Mouse (Mus musculus) embryonic facial prominence, embryonic 13.5 days (tissue): Measurements from ENCODE around the gene Lnpep. TPM values are rescaled to one million over a fixed set of nuclear protein-coding genes. Genes with fewer than 3 reads are reported as not detected.
A peak's percentile ranks its signal among the peaks of the same experiment; 100 is the strongest.
"Not testable (repeated sequence)": the region's sequence is repeated elsewhere in the genome, so short reads cannot be mapped to it uniquely, and the experiment has no call there.

Source experiments
- ATAC-seq: fragments of 200-750 bp; cut with Nextera tagmentation; 2 replicates; pipeline ENCODE4 v1.8.0; 2017; ENCODE audit warnings: low read depth; ENCODE audit not compliant: insufficient number of reproducible peaks, insufficient read depth, low FRiP score, low TSS enrichment
- H3K27ac ChIP-seq: fragments of 300-500 bp; sonication (generic); 2 replicates; pipeline ENCODE4 v1.5.1; 2015; ENCODE audit warnings: moderate library complexity, mild to moderate bottlenecking, inconsistent platforms
- H3K27me3 ChIP-seq: fragments of 300-500 bp; sonication (generic); 2 replicates; pipeline ENCODE4 v1.6.1; 2015; ENCODE audit warnings: mild to moderate bottlenecking, inconsistent platforms
- H3K36me3 ChIP-seq: fragments of 300-500 bp; sonication (generic); 2 replicates; pipeline ENCODE4 v1.6.1; 2015; ENCODE audit warnings: mild to moderate bottlenecking, inconsistent platforms
- H3K4me1 ChIP-seq: fragments of 300-500 bp; sonication (generic); 2 replicates; pipeline ENCODE4 v1.6.1; 2015; ENCODE audit warnings: inconsistent platforms
- H3K4me2 ChIP-seq: fragments of 300-500 bp; sonication (generic); 2 replicates; pipeline ENCODE4 v1.6.1; 2015; ENCODE audit warnings: moderate library complexity, mild to moderate bottlenecking, inconsistent platforms
- H3K4me3 ChIP-seq: fragments of 300-500 bp; sonication (generic); 2 replicates; pipeline ENCODE4 v1.5.1; 2015; ENCODE audit warnings: mild to moderate bottlenecking, inconsistent platforms
- H3K9ac ChIP-seq: fragments of 300-500 bp; sonication (generic); 2 replicates; pipeline ENCODE4 v1.6.1; 2015; ENCODE audit warnings: mild to moderate bottlenecking, inconsistent platforms
- H3K9me3 ChIP-seq: fragments of 300-500 bp; sonication (generic); 2 replicates; pipeline ENCODE4 v1.6.1; 2016; ENCODE audit warnings: inconsistent platforms
- WGBS: fragments of 180-500 bp; shearing (Covaris S2); methylation state at CpG from one replicate; pipeline ENCODE4 v1.1.7; 2015; ENCODE audit warnings: mixed read lengths; 5-methylcytosine and 5-hydroxymethylcytosine counted together
- polyA plus RNA-seq: library from polyadenylated mRNA; unstranded; fragments of >200 nt; fragmentation: Nextera tagmentation; extraction: Ambion mirVana; gene quantifications from 2 replicates; pipeline ENCODE4 v1.2.1, GENCODE M21; 2015

Lnpep gene
- polyA plus RNA-seq, 1 experiment from 2014 or later = 11.5 TPM

DNA sequence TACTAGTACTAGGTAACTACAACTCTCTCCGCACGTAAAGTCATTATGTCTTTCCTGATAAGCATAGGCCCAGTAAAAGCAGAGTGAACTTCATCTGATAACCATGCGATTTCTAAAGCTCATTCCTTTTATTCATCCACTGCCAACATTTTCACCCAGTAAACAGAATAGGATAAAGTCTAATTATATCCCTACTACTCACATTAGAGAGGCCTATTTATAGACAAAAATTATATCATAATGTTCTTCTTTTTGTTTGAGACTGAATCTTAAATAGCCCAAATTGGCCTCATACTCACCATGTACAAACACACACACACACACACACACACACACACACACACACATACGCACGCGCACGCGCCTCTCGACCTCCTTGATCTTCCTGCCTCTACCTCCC lies 48.5 kb downstream of the Lnpep start:
- Histone ChIP-seq H3K27ac (no peak overlapping the region), H3K36me3 (peaks cover 35% of the 10 kb centered on the region), H3K4me1 (no peaks in the 10 kb centered on the region), H3K9ac (no peak overlapping the region), H3K4me2 (no peak overlapping the region), H3K4me3 (no peak overlapping the region), H3K9me3 (no peaks in the 10 kb centered on the region), H3K27me3 (no peaks in the 10 kb centered on the region)
- 94% methylated on average over 9 of the region's 9 CpGs for WGBS
- no peak for ATAC-seq

GRCm38 (mm10) chr17:17567071-17567470 lies 57.8 kb downstream of the Lnpep start:
- Histone ChIP-seq H3K9me3 (no peaks in the 10 kb centered on the region), H3K27me3 (no peaks in the 10 kb centered on the region), H3K9ac (no peak overlapping the region), H3K27ac (no peak overlapping the region), H3K4me2 (no peak overlapping the region), H3K4me1 (no peaks in the 10 kb centered on the region), H3K36me3 (peaks cover 28% of the 10 kb centered on the region), H3K4me3 (no peak overlapping the region)
- WGBS = 56% methylated on average over 3 of the region's 3 CpGs
- no peak for ATAC-seq

DNA sequence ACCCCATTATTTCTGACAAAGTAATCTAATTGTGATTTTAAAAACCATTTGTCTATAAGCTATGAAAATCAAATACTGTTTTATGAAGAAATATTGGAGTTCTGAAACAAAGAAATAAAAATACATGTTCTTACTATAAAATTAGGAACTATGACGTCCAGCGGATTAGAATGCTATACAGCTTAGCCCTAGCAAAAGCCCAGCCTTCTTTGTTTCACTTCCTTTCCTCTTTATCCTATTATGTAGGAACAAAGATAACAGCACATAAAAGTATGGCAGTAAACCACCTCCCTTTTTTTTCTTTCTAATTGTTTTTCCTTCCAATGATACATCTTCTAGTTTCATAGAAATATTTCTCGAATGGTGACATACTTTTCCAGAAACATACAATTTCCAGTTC lies 75.9 kb downstream of the Lnpep start:
- Histone ChIP-seq H3K4me2 (no peak overlapping the region), H3K36me3 (peaks cover 16% of the 10 kb centered on the region), H3K9ac (no peak overlapping the region), H3K27me3 (no peaks in the 10 kb centered on the region), H3K9me3 (no peaks in the 10 kb centered on the region), H3K4me1 (no peaks in the 10 kb centered on the region), H3K4me3 (no peak overlapping the region), H3K27ac (no peak overlapping the region)
- ATAC-seq = no peak
- 84% methylated on average over 3 of the region's 3 CpGs for WGBS

GRCm38 (mm10) chr17:17531338-17531737 lies 93.5 kb downstream of the Lnpep start:
- Histone ChIP-seq H3K27ac (no peak overlapping the region), H3K4me2 (no peak overlapping the region), H3K4me1 (no peaks in the 10 kb centered on the region), H3K36me3 (peaks cover 64% of the 10 kb centered on the region), H3K4me3 (no peak overlapping the region), H3K9me3 (no peaks in the 10 kb centered on the region), H3K27me3 (no peaks in the 10 kb centered on the region), H3K9ac (no peak overlapping the region)
- no peak for ATAC-seq

DNA sequence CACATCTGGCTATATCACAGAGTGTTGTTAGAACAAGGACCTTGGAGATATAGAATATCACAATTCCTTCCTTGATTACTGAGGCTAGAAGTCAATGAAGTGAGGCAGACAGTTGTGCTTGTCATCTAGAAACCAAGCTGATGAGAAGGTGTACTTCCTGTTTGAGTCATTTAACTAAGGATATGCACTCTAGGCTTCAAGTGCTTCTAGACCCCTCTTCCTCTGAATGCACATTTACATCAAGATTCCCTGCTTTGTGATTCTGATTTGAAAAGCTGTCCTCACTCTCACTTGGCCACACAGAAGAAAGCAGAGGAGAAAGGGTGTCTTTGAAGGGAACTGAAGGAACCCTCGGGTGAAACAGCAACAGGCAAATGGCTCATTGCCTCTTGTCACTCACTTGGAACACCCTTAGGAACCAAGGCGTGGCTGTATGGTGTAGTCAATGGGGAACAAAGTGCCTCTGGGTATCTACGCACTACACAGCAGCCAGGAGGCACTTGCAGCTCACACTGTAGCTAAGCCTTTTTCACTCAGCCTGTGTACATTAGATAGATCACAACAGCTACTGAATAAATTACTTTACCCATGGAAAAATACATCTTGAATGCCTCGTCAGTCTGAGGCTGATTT lies 108.3 kb downstream of the Lnpep start:
- WGBS = 67% methylated on average over 4 of the region's 4 CpGs
- H3K9me3 ChIP-seq = no peaks in the 10 kb centered on the region
- no peak overlapping the region for H3K27ac ChIP-seq
- H3K4me1 ChIP-seq = no peaks in the 10 kb centered on the region
- H3K4me2 ChIP-seq = no peak overlapping the region
- ATAC-seq = no peak
- no peaks in the 10 kb centered on the region for H3K27me3 ChIP-seq
- H3K4me3 ChIP-seq = no peak overlapping the region
- H3K36me3 ChIP-seq = no peaks in the 10 kb centered on the region
- no peak overlapping the region for H3K9ac ChIP-seq

- no peaks in the 10 kb centered on the region for H3K9me3 ChIP-seq
- no peak overlapping the region for H3K9ac ChIP-seq
- no peak overlapping the region for H3K27ac ChIP-seq
- 87% methylated on average over 10 of the region's 10 CpGs for WGBS
- no peaks in the 10 kb centered on the region for H3K36me3 ChIP-seq
- H3K4me1 ChIP-seq = no peaks in the 10 kb centered on the region
- no peak overlapping the region for H3K4me2 ChIP-seq
- no peaks in the 10 kb centered on the region for H3K27me3 ChIP-seq
- no peak overlapping the region for H3K4me3 ChIP-seq
- ATAC-seq = no peak
These were observed 118.2 kb downstream of the Lnpep start for GRCm38 (mm10) chr17:17506677-17507076.

- no peaks in the 10 kb centered on the region for H3K9me3 ChIP-seq
- WGBS = 49% methylated on average over 3 of the region's 3 CpGs
- H3K27me3 ChIP-seq = no peaks in the 10 kb centered on the region
- ATAC-seq = no peak
- H3K4me3 ChIP-seq = no peak overlapping the region
- H3K27ac ChIP-seq = peak overlapping the region; percentile 55; the same call in 1 of the 2 replicates
- peaks cover 10% of the 10 kb centered on the region; the same call in 1 of the 2 replicates for H3K4me1 ChIP-seq
- H3K36me3 ChIP-seq = no peaks in the 10 kb centered on the region
- H3K4me2 ChIP-seq = no peak overlapping the region
- H3K9ac ChIP-seq = no peak overlapping the region
These were observed 125.6 kb downstream of the Lnpep start for GRCm38 (mm10) chr17:17499278-17499677.

GRCm38 (mm10) chr17:17498848-17499247 lies 126.0 kb downstream of the Lnpep start:
- ATAC-seq = no peak
- WGBS = 8% methylated on average over 1 of the region's 1 CpGs

GRCm38 (mm10) chr17:17496730-17497129 lies 128.1 kb downstream of the Lnpep start:
- Histone ChIP-seq H3K4me2 (no peak overlapping the region), H3K9me3 (no peaks in the 10 kb centered on the region), H3K27ac (no peak overlapping the region), H3K36me3 (no peaks in the 10 kb centered on the region), H3K4me3 (no peak overlapping the region), H3K27me3 (no peaks in the 10 kb centered on the region), H3K4me1 (peaks cover 10% of the 10 kb centered on the region; the same call in 1 of the 2 replicates), H3K9ac (no peak overlapping the region)
- 88% methylated on average over 7 of the region's 7 CpGs for WGBS
- no peak for ATAC-seq

More at GRCm38 (mm10) chr17:17498848-17499247, 126.0 kb downstream of the Lnpep start:
- no peaks in the 10 kb centered on the region for H3K36me3 ChIP-seq
- H3K27me3 ChIP-seq = no peaks in the 10 kb centered on the region
- H3K9ac ChIP-seq = no peak overlapping the region
- no peak overlapping the region for H3K4me2 ChIP-seq
- peak overlapping the region; percentile 55; the same call in 1 of the 2 replicates for H3K27ac ChIP-seq
- no peaks in the 10 kb centered on the region for H3K9me3 ChIP-seq
- no peak overlapping the region for H3K4me3 ChIP-seq
- H3K4me1 ChIP-seq = peaks cover 10% of the 10 kb centered on the region; the same call in 1 of the 2 replicates

GRCm38 (mm10) chr17:17496234-17496633 lies 128.6 kb downstream of the Lnpep start:
- H3K4me1 ChIP-seq = peaks cover 14% of the 10 kb centered on the region
- not testable (repeated sequence) for H3K4me3 ChIP-seq, H3K27ac ChIP-seq, H3K36me3 ChIP-seq, H3K9ac ChIP-seq, H3K4me2 ChIP-seq, H3K9me3 ChIP-seq, ATAC-seq, H3K27me3 ChIP-seq

GRCm38 (mm10) chr17:17492116-17492515 lies 132.7 kb downstream of the Lnpep start:
- no peak overlapping the region for H3K4me3 ChIP-seq
- no peak overlapping the region for H3K9ac ChIP-seq
- 0 out of 2 replicates have a peak overlapping the region, but pooled peaks have one; percentile 13 for H3K27ac ChIP-seq
- no peaks in the 10 kb centered on the region for H3K36me3 ChIP-seq
- no peaks in the 10 kb centered on the region for H3K27me3 ChIP-seq
- H3K4me1 ChIP-seq = peaks cover 13% of the 10 kb centered on the region
- WGBS = 62% methylated on average over 8 of the region's 8 CpGs
- no peak for ATAC-seq
- H3K9me3 ChIP-seq = no peaks in the 10 kb centered on the region
- no peak overlapping the region for H3K4me2 ChIP-seq

DNA sequence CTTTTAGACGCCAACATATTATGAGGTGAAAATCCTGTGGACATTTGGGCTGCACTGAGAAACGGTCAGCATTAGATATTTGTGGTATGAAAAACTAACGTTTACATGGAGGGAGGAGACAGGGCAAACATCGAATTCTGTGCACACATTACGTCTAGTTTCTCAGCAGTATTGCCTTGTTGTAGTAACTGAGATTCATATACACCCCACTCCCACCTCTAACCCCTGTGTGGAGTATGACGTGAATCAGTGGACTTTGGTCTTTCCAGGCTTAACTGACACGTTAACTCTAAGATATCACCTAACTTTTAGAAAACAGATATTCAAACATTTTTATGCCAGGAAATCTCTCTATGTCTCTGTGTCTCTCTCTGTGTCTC lies 133.2 kb downstream of the Lnpep start:
- no peaks in the 10 kb centered on the region for H3K27me3 ChIP-seq
- H3K4me3 ChIP-seq = no peak overlapping the region
- H3K9ac ChIP-seq = no peak overlapping the region
- peak overlapping the region; percentile 45 for H3K4me2 ChIP-seq
- H3K9me3 ChIP-seq = no peaks in the 10 kb centered on the region
- H3K36me3 ChIP-seq = no peaks in the 10 kb centered on the region
- ATAC-seq = no peak
- H3K4me1 ChIP-seq = peaks cover 15% of the 10 kb centered on the region
- H3K27ac ChIP-seq = peak overlapping the region; percentile 72
- WGBS = 27% methylated on average over 7 of the region's 7 CpGs
